Mouse (Mus musculus) frontal cortex, postnatal 14 days (tissue): ENCODE data around the gene Gm20835.
"Not testable (repeated sequence)": the region's sequence is repeated elsewhere in the genome, so short reads cannot be mapped to it uniquely, and the experiment has no call there.

Experiments used
- DNase-seq, 2 experiments: peaks; one replicate each; pipeline ENCODE4 v3.0.0; 2022; ENCODE audit warnings: low spot score in 2 of 2

Gene Gm20835

GRCm38 (mm10) chrY:36735190-36735589 is at the start of gene Gm20835:
Gm20835 (minus strand) TSS chrY:36735290.
- not testable (repeated sequence) for DNase-seq
